Mouse (Mus musculus) lung, postnatal 36 days (tissue): ENCODE measurements at regions not wholly inside any gene's neighbourhood (a gene's known extent, or its start where the extent isn't known, plus 50 kb on each side); places are given as distances from the start of the nearest gene placed in this dataset.
A peak's percentile ranks its signal among the peaks of the same experiment; 100 is the strongest.
"Not testable (repeated sequence)": the region's sequence is repeated elsewhere in the genome, so short reads cannot be mapped to it uniquely, and the experiment has no call there.

Source experiments
- DNase-seq: peaks from one replicate; pipeline ENCODE4 v3.0.0; 2022; ENCODE audit warnings: mixed read lengths

- peak; percentile 40 for DNase-seq
Measured at GRCm38 (mm10) chr17:4024384-4024783, 328.3 kb upstream of the Nox3 start.

- no peak for DNase-seq
Measured at GRCm38 (mm10) chr17:4029202-4029601, 333.1 kb upstream of the Nox3 start.

GRCm38 (mm10) chr17:4034816-4035360, 338.8 kb upstream of the Nox3 start:
- DNase-seq = no peak

DNA sequence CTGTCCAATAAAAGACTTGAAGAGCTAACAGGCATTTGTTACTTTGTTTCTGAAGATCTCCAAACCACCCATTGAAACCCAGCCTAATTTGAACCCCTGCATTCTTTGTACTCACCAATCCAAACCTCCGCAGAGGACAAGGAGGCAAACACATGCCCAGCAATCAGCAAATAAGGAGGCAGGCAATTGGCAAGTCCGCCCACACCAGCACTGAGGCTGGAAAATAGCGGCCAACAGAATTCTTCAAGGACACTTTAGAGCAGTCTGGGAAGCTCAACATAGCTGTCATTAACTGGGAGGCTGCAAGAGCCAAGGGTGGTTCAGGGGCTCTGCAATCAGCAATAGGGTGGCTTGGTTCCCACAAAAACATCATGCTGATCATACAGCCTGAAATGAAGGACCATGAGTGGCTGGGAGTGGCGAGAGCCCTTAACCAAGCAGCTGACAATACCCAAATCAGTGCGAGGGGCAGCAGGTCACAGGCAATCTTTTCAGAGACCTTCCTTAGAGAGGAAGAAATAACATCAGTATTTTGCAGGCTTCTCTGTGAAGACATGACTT, 344.1 kb upstream of the Nox3 start:
- DNase-seq = peak; percentile 24

DNA sequence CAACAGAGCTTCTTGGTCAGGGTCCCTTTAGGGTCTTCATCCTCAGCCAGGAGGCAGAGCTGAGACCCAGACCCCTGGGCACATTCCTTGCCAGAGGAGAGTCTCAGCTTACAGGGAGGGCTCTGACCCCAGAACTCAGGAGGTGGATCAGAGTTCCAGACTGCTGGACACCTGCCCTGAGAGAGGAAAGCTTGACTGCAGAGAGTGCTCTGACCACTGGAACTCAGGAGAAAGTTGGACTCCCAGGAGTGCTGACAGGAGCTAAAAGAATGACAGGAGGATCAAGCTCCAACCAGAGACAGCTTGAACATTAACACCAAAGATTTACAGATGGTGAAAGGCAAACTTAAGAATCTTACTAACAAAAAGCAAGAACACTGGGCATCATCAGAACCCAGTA, 364.1 kb upstream of the Nox3 start:
- DNase-seq = not testable (repeated sequence)

- no peak for DNase-seq
Measured at GRCm38 (mm10) chr17:4073381-4073780, 377.3 kb upstream of the Nox3 start.

DNA sequence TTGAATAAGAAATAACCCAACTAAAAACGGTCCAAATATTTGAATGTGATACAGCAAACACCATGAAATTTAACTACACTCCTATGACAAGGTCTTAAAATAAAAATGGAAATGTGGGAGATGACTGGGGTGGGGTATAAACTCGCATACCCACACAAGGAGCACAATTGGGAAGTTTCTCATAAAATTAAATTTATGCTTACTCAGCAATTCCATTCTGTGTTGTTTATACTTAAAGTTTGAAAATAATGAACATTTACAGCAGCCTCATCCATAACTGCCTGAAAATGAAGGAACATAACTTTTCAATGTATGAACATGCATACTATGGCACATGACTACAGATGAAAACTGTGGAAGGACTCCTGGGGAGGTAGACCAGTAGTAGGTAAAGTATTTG, 384.5 kb upstream of the Nox3 start:
- no peak for DNase-seq

- DNase-seq = no peak
Measured at GRCm38 (mm10) chr17:4094621-4095020, 398.6 kb upstream of the Nox3 start.

DNA sequence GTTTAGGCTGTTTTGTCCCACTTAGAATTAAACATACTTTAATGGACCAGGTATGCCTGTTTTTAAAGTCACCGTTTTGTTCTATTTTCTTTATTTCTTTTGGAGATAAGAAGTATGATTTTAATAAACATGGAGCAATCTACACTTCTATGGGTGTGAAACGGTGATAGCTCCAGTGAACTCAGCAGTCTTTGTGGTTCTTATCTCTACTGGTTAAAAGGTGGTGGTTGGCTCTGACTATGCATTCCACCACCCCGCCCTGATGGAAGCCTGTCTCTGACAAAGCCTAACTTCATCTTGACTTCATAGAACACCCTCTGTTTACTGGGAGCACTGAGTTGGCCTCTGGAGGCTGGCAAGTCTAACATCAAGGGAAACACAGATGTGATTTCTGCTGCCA, 407.3 kb upstream of the Nox3 start:
- no peak for DNase-seq

DNA sequence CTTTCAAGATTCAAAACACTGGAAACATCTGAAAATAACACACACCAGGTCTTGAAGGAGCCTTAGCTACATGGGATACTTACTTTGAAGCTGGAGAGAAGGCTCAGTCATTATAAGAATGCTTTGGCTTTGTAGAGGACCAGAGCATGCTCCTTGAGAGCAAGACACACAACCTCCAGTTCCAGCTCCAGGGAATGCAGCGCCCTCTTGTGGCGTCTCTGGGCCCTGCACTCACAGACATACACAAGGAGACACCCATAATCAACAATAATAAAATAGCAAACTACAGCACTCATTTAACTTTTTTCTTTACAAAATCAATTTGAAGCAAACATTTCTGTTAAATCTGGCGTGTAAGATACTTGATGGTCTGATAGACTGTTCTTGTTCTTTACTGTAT, 413.2 kb upstream of the Nox3 start:
- DNase-seq = peak; percentile 7

- no peak for DNase-seq
Measured at GRCm38 (mm10) chr17:4113021-4113420, 417.0 kb upstream of the Nox3 start.

DNA sequence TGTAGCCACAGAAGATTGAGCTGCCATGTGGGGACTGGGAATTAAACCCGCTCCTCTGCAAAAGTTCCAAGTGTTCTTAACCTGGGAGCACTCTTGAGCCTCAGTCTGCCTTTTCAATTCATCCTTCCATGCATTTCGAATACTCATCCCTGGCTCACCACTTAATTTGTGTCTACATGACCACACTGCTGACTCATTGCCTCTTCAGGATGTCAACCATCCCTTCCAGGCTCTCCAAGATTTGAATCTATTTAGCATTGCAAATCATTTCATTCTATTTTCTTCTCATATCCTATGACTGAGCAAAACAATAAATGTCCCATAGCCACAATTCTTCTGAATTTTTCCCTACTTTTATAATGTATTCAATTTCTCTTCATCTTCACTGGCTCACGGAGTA, 420.4 kb upstream of the Nox3 start:
- no peak for DNase-seq

GRCm38 (mm10) chr17:4133678-4134077, 437.6 kb upstream of the Nox3 start:
- DNase-seq = no peak

GRCm38 (mm10) chr17:4163502-4163901, 467.4 kb upstream of the Nox3 start:
- no peak for DNase-seq

DNA sequence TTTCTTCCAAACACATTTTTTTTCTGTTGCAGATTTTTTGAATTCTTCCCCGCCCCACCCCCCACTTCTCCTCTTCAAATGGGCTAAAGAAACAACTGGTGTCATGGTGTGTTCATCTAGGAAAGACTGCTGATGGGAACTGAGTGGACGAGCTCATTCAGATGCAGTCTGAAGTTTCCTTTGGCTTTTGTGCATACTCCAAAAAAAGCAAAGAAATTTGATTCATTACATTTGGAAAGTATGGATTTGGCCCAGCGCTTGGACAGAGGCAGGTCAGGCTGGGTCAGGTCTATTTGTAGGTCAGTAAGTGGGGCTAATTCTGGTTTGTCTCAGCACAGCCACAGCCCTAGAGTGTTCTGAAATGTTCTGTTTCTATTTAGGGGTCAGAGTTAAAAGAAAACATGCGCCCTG, 477.9 kb upstream of the Nox3 start:
- peak; percentile 65 for DNase-seq

GRCm38 (mm10) chr17:4175006-4175405, 478.9 kb upstream of the Nox3 start:
- no peak for DNase-seq

GRCm38 (mm10) chr17:4176524-4176923, 480.5 kb upstream of the Nox3 start:
- no peak for DNase-seq

DNA sequence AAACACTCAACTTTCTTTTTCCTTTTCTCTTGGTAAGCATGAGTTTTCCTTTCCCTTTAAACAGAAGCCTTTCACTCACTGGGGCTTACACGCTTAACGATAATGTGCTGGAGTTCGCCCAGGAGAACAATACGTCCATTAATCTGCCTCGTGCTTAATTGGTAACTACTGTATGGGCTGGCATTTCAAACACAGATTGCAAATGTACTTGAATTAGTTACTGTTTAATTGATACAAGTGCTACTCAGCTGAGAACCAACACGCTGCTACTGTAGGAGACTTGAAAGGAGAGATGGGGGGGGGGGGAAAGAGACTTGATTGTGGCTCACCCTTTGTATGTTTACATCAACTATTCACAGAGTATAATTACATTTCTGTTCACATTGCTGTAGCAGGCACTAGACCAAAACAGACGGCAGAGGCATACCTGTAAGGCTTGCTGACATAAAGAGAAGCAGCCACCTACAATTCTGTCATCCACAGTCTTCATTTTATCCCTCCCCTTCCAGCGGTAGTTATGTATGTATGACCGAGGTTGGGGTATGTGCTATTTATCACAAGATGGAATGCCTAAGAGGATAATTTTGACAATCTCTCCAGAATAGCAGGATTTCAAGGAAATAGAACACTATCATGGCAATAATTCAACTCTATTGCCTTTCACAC, 481.6 kb upstream of the Nox3 start:
- no peak for DNase-seq

- no peak for DNase-seq
Measured at GRCm38 (mm10) chr17:4179271-4179670, 483.2 kb upstream of the Nox3 start.

- DNase-seq = no peak
Measured at GRCm38 (mm10) chr17:4182106-4182505, 486.0 kb upstream of the Nox3 start.

GRCm38 (mm10) chr17:4186802-4187201, 490.7 kb upstream of the Nox3 start:
- DNase-seq = peak; percentile 34

- DNase-seq = no peak
Measured at GRCm38 (mm10) chr17:4187606-4188005, 491.5 kb upstream of the Nox3 start.

- DNase-seq = peak; percentile 39
Measured at GRCm38 (mm10) chr17:4196793-4197448, 500.9 kb upstream of the Nox3 start.

- no peak for DNase-seq
Measured at GRCm38 (mm10) chr17:4198001-4198400, 501.9 kb upstream of the Nox3 start.
